Mouse (Mus musculus) left cerebral cortex, postnatal 25 days (tissue): ENCODE results near the gene Hnrnpa1. TPM values are rescaled to one million over a fixed set of nuclear protein-coding genes. Genes with fewer than 3 reads are reported as not detected.
A peak's percentile ranks its signal among the peaks of the same experiment; 100 is the strongest.

Experiments
- DNase-seq, 2 experiments: peaks; one replicate each; pipeline ENCODE4 v3.0.0; 2022; ENCODE audit warnings: low spot score in 2 of 2, mixed read lengths in 1 of 2
- intact Hi-C: fragments of 180-260 bp; cut with DNase I; formaldehyde crosslinking; loops from one replicate; pipeline ENCODE4 v1.15.1; 2025
- total RNA-seq, 2 experiments: library from RNA; stranded (reverse); gene quantifications; 2 replicates each; pipeline ENCODE4 v1.2.3; 2021

Gene Hnrnpa1
- 100 to 1,000 TPM; 218 to 219 TPM for total RNA-seq

GRCm38 (mm10) chr15:103240160-103241028 lies at the start of gene Hnrnpa1:
Gene Hnrnpa1, plus strand, starts transcription at chr15:103240432.
- intact Hi-C loops: loop anchor here (1.0 to 5.0 kb wide), 3 partner anchors 32 to 64 kb away; partner anchors contain the start of gene Copz1
- DNase-seq: peak; percentile 92 to 99

- DNase-seq: peak; percentile 44 to 55
- intact Hi-C loops: no loop called here
These were observed 49.4 kb upstream of the Hnrnpa1 start for GRCm38 (mm10) chr15:103190531-103191462.

DNA sequence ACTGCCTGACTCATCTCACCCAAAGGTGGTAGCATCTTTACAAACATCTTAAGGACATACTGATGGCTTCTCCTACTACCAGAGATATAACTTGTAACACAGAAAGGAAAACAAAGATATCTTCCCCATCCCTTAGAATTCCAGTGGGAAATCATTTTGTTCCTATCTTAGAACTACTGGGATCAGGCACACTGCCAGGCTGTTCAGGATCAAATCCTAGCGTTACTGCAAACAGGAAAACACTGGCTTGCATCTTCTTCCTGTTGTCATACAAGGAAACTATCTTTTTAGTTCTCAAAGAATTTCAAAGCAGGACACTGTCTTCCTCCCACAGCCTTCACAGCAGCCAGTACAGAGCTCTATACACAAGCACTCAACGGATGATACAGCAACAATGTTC lies 46.6 kb upstream of the Hnrnpa1 start:
- intact Hi-C loops: no loop called here
- no peak for DNase-seq

DNA sequence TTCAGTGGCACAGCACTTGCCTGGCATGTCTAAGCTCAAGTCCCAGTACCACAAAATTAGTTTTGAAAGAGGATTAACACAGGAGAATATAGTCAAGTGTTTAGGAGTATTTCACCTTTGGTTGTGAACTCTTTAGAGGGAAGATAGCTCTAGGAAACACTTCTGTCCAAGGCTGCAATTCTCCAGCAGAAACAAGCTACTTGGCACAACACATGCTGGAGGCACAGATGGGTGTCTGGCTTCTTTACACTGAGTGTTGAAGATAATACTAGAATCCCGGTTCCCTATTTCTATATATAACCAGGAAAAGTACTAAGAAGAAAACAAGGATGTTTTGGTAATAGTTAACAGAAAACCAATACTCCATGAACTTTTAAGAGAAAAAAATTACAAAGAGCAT lies 43.4 kb upstream of the Hnrnpa1 start:
- intact Hi-C loops: no loop called here
- DNase-seq: no peak

- intact Hi-C loops: no loop called here
- no peak for DNase-seq
These were observed 42.4 kb upstream of the Hnrnpa1 start for GRCm38 (mm10) chr15:103197785-103198184.

- DNase-seq: no peak
- intact Hi-C loops: no loop called here
These were observed 38.0 kb upstream of the Hnrnpa1 start for GRCm38 (mm10) chr15:103202088-103202793.

DNA sequence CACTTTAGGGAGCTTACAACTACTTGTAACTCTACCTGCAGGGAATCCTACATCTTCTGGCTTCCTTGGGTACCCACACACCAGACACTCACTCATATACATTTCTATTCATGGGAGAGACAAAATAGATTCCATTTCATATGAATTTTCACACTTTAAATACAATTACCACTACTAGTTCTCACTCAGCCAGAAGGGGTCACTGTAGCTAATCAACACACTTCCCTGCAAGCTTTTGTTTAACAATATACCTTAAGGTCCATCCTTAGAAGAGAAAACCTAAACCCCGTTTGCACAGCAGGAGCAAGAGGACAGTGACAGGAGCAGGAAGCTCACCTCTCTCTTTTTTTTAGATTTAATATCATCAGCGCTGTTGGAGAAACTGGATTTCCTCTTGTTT lies 35.1 kb upstream of the Hnrnpa1 start:
- intact Hi-C loops: loop anchor here (5.0 kb wide), 1 partner anchor 37 kb away; the partner anchor contains the start of gene Hnrnpa1
- peak in 1 of 2 experiments; percentile 12 for DNase-seq

- intact Hi-C loops: no loop called here
- DNase-seq: peak in 1 of 2 experiments; percentile 30
These were observed 26.1 kb upstream of the Hnrnpa1 start for GRCm38 (mm10) chr15:103214149-103214548.

DNA sequence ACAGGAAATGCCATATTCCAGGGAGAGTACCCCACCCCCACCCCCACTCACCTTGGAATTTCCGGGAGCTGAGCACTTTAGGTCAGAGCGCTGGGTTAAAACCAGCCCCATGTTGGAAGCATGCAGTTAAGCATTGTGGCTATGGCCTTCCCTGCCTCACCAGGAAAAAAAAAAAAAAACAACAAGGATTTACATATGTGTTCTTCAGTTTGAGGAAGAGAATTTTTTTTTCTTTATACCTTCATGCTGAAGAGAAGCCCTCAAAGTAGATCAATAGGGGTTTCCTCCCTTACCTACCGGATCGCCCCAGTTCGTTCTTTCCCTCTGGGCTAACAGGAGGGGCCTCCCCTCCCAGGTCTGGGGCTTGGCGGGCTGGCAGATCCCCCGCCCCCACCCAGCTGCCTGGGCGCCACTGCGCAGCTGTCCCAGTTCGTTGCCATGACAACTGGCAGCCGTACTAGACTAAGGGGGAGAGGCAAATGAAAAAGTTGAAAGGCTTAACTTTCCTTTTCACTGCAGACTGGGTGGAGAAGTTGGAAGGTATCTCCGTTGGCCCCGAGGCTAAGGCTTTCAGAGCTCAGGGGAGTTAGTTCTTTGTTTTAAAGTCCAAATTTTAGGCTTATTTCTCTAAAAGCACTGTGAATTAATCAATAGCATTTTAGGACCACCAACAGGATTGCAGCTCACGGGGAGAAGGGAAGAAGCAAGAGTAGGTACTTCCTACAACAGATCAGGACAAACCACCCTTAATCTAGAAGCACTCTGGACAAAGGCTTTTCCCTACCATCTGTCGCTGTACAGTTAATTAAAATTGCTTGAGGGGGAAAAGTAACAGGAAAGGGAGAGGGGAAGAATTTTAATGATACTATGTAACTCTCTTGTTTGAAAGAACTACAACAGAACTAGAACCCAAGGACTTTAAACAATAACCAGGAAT lies 25.0 kb upstream of the Hnrnpa1 start:
- peak; percentile 90 to 94 for DNase-seq
- intact Hi-C loops: no loop called here

GRCm38 (mm10) chr15:103216052-103216451 lies 24.2 kb upstream of the Hnrnpa1 start:
- intact Hi-C loops: no loop called here
- no peak for DNase-seq

GRCm38 (mm10) chr15:103220785-103221184 lies 19.4 kb upstream of the Hnrnpa1 start:
- DNase-seq: no peak
- intact Hi-C loops: no loop called here

- DNase-seq: no peak
- intact Hi-C loops: no loop called here
These were observed 18.8 kb upstream of the Hnrnpa1 start for GRCm38 (mm10) chr15:103221386-103221785.

DNA sequence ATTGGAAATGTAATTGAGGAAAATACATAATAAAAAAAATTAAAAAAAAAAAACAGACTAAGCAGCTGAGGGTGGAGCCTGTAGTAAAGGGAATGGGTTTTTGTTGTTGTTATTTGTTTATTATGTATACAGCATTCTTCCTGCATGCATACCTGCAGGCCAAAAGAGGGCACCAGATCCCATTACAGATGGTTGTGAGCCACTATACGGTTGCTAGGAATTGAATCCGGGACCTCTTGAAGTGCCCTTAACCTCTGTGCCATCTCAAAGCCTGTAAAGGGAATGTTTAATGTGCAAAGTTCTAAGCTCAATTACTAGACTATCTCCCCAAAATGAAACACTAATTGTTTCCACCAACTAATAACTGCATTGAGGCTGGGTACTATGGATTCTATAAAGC lies 16.1 kb upstream of the Hnrnpa1 start:
- intact Hi-C loops: no loop called here
- no peak for DNase-seq

DNA sequence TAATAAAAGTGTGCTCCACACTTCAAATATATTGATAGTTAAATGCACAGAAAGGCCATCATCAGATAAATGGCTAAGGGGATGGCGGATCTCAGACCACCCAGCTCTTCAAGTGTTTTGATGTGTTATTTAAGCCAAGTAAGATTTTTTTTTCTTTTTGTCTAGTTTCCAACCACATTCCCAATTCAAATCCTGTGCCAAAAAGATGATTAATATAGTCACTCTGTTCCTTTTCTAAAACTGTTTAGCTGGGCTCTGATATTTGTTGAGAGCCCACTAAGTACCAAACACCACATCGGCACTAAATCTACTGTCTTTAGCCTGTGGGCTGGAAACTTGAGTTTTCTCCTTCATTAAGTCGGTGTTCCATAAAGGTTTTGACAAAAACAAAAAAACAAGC lies 13.2 kb upstream of the Hnrnpa1 start:
- intact Hi-C loops: no loop called here
- no peak for DNase-seq

DNA sequence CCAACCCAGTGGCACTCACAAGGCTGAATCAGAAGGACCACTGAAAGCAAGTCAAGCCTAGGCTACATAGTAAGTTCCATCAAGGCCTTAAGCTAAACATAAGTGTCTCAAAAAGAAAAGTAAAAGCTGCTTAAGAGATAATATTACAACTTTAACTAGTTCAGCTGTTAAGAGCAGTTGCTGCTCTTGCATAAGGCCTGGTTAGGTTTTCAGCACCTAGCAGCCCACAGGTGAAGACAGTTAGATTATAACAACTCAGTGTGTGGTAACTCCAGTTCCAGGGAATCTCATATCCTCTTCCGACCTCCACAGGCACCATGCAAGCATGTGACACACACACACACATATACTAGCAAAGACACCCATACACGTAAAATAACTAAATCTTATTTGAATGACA lies 12.7 kb upstream of the Hnrnpa1 start:
- intact Hi-C loops: no loop called here
- DNase-seq: no peak

GRCm38 (mm10) chr15:103228904-103229303 lies 11.3 kb upstream of the Hnrnpa1 start:
- intact Hi-C loops: no loop called here
- no peak for DNase-seq

DNA sequence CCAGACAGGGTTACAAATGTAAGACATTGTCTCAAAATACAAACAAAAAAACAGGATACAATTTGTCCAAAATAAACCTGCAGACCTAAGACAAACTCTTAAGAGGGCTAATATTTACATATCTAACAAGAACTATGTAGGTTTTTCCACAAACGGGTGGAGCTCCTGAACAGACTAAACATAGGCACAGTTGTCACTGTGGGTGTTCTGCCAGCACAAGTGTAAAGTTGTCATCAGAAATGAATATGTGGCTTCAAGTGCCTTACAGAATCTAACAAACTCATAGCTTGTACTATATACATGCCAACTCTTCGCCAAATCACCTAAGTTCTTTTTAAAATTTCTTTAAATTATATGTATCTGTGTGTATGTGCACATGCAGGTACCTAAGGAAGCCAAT lies 7.1 kb upstream of the Hnrnpa1 start:
- peak; percentile 31 to 77 for DNase-seq
- intact Hi-C loops: no loop called here

DNA sequence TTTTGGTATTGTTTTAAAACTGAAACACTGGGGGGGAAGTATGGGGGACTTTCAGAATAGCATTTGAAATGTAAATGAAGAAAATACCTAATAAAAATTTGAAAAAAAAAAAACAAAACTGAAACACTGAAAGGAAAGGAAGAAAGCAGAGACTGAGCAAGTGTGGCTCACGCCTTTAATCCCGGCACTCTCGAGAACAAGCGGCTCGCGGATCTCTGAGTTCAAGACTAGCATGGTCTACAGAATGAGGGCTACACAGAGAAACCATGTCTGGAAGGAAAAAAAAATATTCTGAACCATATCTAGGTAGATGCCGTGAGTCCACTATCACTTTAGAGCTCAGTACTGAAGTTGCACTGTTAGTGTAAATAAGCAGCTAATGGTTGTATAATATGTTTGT lies 2.9 kb upstream of the Hnrnpa1 start:
- intact Hi-C loops: no loop called here
- DNase-seq: no peak
